29 mouse cellular contexts compared by ENCODE assay signal in the genomic region with DNA sequence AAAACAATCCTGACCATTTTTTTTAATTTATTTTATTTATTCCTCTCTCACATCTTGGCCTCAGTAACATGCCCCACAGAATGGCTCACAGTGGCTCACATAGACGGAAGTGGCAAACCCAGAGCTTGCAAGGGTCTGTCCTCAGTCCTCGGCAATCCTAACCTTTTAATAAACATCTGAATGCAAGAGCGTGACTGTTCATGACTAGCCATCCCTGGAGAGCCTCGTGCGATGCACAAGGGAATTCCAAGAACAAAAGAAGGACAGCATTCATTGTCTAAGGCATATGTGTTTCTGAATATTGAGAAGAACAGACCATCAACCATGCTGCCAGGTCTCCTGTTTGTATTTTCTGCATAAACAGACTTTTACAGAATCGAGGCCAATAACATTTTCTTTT.
DNase-seq lines count a peak whose midpoint lies in the region; ATAC-seq and TF ChIP-seq lines count a peak whose summit lies in the region.
"Had no signal": no experiment of that assay in that cellular context is flagged by ENCODE, and none has a peak within 500 bp of the region (broad histone marks: within the 10 kb centered on the region; RNA-seq: fewer than 3 reads in every experiment).

No protein-coding gene starts in this region.

- no peak overlapping the region for H3K4me3 ChIP-seq in hindbrain, embryonic 11.5 days (ENCODE audit: low read depth, low read length)
- H3K4me3 ChIP-seq in hindbrain, postnatal 0 days (ENCODE audit: low read length): no peak overlapping the region
- no peak overlapping the region for H3K4me3 ChIP-seq in kidney, postnatal 0 days (replicated peaks; ENCODE audit: low read depth, low read length)
- H3K4me3 ChIP-seq in neural tube, embryonic 13.5 days: no peak overlapping the region
- H3K4me3 ChIP-seq: embryonic facial prominence, embryonic 13.5 days; forebrain, embryonic 10.5 days; forebrain, embryonic 13.5 days; heart, adult 2 months; heart, embryonic 10.5 days; heart, embryonic 13.5 days had no signal

- TF ChIP-seq CTCF in hindbrain, postnatal 0 days (IDR thresholded peaks at IDR 0.05; ENCODE audit: low read depth): no peak
- no peak for TF ChIP-seq CTCF in kidney, postnatal 0 days (IDR thresholded peaks at IDR 0.05; ENCODE audit: low read depth)

- DNase-seq in hindbrain, embryonic 11.5 days (ENCODE audit: low spot score): peak; percentile 50
- DNase-seq in hindbrain, postnatal 0 days (ENCODE audit: low spot score): no peak
- peak; percentile 5 for DNase-seq in kidney, postnatal 0 days (ENCODE audit: low spot score)
- DNase-seq in kidney, postnatal 10 days: no peak
- DNase-seq in neural tube, embryonic 10.5 days (ENCODE audit: extremely low spot score, low spot score): no peak
- DNase-seq: adrenal gland, adult 2 months; adrenal gland, postnatal 14 days; B cell, adult 2 months; cerebellum, adult 11 months; cerebellum, adult 2 months; cerebellum, adult 9-11 months; cerebellum, postnatal 25 days; gastrocnemius, postnatal 10 days; gastrocnemius, postnatal 36 days; heart, adult 2 months; heart, postnatal 14 days; heart, postnatal 4 days had no signal

- H3K27ac ChIP-seq in hindbrain, embryonic 11.5 days (ENCODE audit: low read depth, low read length): no peak overlapping the region
- H3K27ac ChIP-seq in hindbrain, postnatal 0 days: no peak overlapping the region
- H3K27ac ChIP-seq in kidney, postnatal 0 days: no peak overlapping the region
- 0 out of 2 replicates have a peak overlapping the region, but pooled peaks have one; percentile 24 for H3K27ac ChIP-seq in neural tube, embryonic 13.5 days (replicated peaks)
- H3K27ac ChIP-seq: embryonic facial prominence, embryonic 13.5 days; forebrain, embryonic 10.5 days; forebrain, embryonic 13.5 days; heart, adult 2 months; heart, embryonic 10.5 days; heart, embryonic 13.5 days had no signal

- no peaks in the 10 kb centered on the region for H3K36me3 ChIP-seq in hindbrain, embryonic 11.5 days (ENCODE audit: control insufficient read depth, insufficient read depth, low read length)
- no peaks in the 10 kb centered on the region for H3K36me3 ChIP-seq in hindbrain, postnatal 0 days (ENCODE audit: insufficient read depth, low read length)
- H3K36me3 ChIP-seq in kidney, postnatal 0 days (ENCODE audit: insufficient read depth, low read length): no peaks in the 10 kb centered on the region
- no peaks in the 10 kb centered on the region for H3K36me3 ChIP-seq in neural tube, embryonic 13.5 days
- H3K36me3 ChIP-seq: embryonic facial prominence, embryonic 13.5 days; forebrain, embryonic 10.5 days; G1E; heart, embryonic 10.5 days; heart, embryonic 13.5 days had no signal

- H3K4me2 ChIP-seq in hindbrain, embryonic 11.5 days (replicated peaks; ENCODE audit: low read depth, low read length): no peak overlapping the region
- no peak overlapping the region for H3K4me2 ChIP-seq in hindbrain, postnatal 0 days (ENCODE audit: low read depth, low read length)
- H3K4me2 ChIP-seq in kidney, postnatal 0 days (ENCODE audit: low read length): no peak overlapping the region
- H3K4me2 ChIP-seq in neural tube, embryonic 13.5 days: no peak overlapping the region
- H3K4me2 ChIP-seq: embryonic facial prominence, embryonic 13.5 days; forebrain, embryonic 13.5 days; heart, embryonic 13.5 days had no signal

- no peaks in the 10 kb centered on the region for H3K27me3 ChIP-seq in hindbrain, embryonic 11.5 days (ENCODE audit: control insufficient read depth, insufficient read depth, low read length)
- no peaks in the 10 kb centered on the region for H3K27me3 ChIP-seq in hindbrain, postnatal 0 days (ENCODE audit: insufficient read depth, low read length)
- H3K27me3 ChIP-seq in kidney, postnatal 0 days (ENCODE audit: insufficient read depth, low read length): no peaks in the 10 kb centered on the region
- H3K27me3 ChIP-seq in neural tube, embryonic 13.5 days: no peaks in the 10 kb centered on the region
- H3K27me3 ChIP-seq: CH12.LX; embryonic facial prominence, embryonic 13.5 days; forebrain, embryonic 13.5 days; heart, embryonic 13.5 days had no signal

- 49% methylated on average over 6 of the region's 6 CpGs for WGBS in hindbrain, embryonic 11.5 days
- 29% methylated on average over 6 of the region's 6 CpGs for WGBS in hindbrain, postnatal 0 days
- 39% methylated on average over 6 of the region's 6 CpGs for WGBS in kidney, postnatal 0 days
- 37% methylated on average over 6 of the region's 6 CpGs for WGBS in neural tube, embryonic 13.5 days

- ATAC-seq in hindbrain, embryonic 11.5 days (ENCODE audit: low FRiP score): peak; percentile 63; the same call in 1 of the 2 replicates
- ATAC-seq in hindbrain, postnatal 0 days: no peak
- ATAC-seq in kidney, postnatal 0 days (replicated peaks; ENCODE audit: low FRiP score, low read depth): no peak
- no peak for ATAC-seq in neural tube, embryonic 13.5 days (ENCODE audit: low read depth)
- ATAC-seq: forebrain, embryonic 13.5 days; forebrain, embryonic 16.5 days; hindbrain, embryonic 16.5 days; inflammation-experienced regulatory T-cells, adult 6 months; intestine, embryonic 16.5 days had no signal

- no peaks in the 10 kb centered on the region for H3K9me3 ChIP-seq in hindbrain, embryonic 11.5 days (ENCODE audit: control insufficient read depth, low read length)
- H3K9me3 ChIP-seq in hindbrain, postnatal 0 days (ENCODE audit: low read length): no peaks in the 10 kb centered on the region
- H3K9me3 ChIP-seq in kidney, postnatal 0 days (replicated peaks; ENCODE audit: low read length): no peaks in the 10 kb centered on the region
- H3K9me3 ChIP-seq in neural tube, embryonic 13.5 days: no peaks in the 10 kb centered on the region
- H3K9me3 ChIP-seq: embryonic facial prominence, embryonic 13.5 days; forebrain, embryonic 10.5 days; forebrain, embryonic 13.5 days; heart, embryonic 10.5 days; heart, embryonic 13.5 days had no signal

- no peaks in the 10 kb centered on the region for H3K4me1 ChIP-seq in hindbrain, embryonic 11.5 days (replicated peaks; ENCODE audit: control insufficient read depth, insufficient read depth, low read length)
- H3K4me1 ChIP-seq in hindbrain, postnatal 0 days (ENCODE audit: insufficient read depth, low read length): no peaks in the 10 kb centered on the region
- H3K4me1 ChIP-seq in kidney, postnatal 0 days (replicated peaks; ENCODE audit: insufficient read depth, low read length): no peaks in the 10 kb centered on the region
- H3K4me1 ChIP-seq in neural tube, embryonic 13.5 days (replicated peaks): peaks cover 11% of the 10 kb centered on the region; the same call in 1 of the 2 replicates
- H3K4me1 ChIP-seq: embryonic facial prominence, embryonic 13.5 days; forebrain, embryonic 10.5 days; forebrain, embryonic 13.5 days; heart, embryonic 10.5 days; heart, embryonic 13.5 days had no signal

- no peak overlapping the region for H3K9ac ChIP-seq in hindbrain, embryonic 11.5 days (ENCODE audit: low read depth, low read length)
- no peak overlapping the region for H3K9ac ChIP-seq in hindbrain, postnatal 0 days (replicated peaks; ENCODE audit: low read length)
- no peak overlapping the region for H3K9ac ChIP-seq in kidney, postnatal 0 days (ENCODE audit: low read depth, low read length)
- no peak overlapping the region for H3K9ac ChIP-seq in neural tube, embryonic 13.5 days
- H3K9ac ChIP-seq: embryonic facial prominence, embryonic 13.5 days; forebrain, embryonic 13.5 days; heart, embryonic 13.5 days had no signal

Comparison
In these comparisons a context has a peak if more than half of its experiments do, and no peak if none do; other contexts are left out.
1. DNase-seq: peak in hindbrain, embryonic 11.5 days (single experiment) and kidney, postnatal 0 days (single experiment); none in hindbrain, postnatal 0 days (single experiment), kidney, postnatal 10 days (single experiment) and neural tube, embryonic 10.5 days (single experiment).